Mouse (Mus musculus) kidney, adult 9 months (tissue): ENCODE measurements around the gene Zfp160.
"Not testable (repeated sequence)": the region's sequence is repeated elsewhere in the genome, so short reads cannot be mapped to it uniquely, and the experiment has no call there.

ENCODE experiments used
- DNase-seq: peaks from one replicate; pipeline ENCODE4 v3.0.0; 2022

Gene Zfp160

GRCm38 (mm10) chr17:21008382-21009331, at the start of gene Zfp160:
Zfp160 (plus strand) TSS chr17:21008903.
- DNase-seq = peak; percentile 96

- no peak for DNase-seq
Observed at GRCm38 (mm10) chr17:20960386-20960785, 48.3 kb upstream of the Zfp160 start.

- no peak for DNase-seq
Observed at GRCm38 (mm10) chr17:20965421-20965820, 43.3 kb upstream of the Zfp160 start.

GRCm38 (mm10) chr17:20966681-20967080, 42.0 kb upstream of the Zfp160 start:
- no peak for DNase-seq

- no peak for DNase-seq
Observed at GRCm38 (mm10) chr17:20993716-20994115, 15.0 kb upstream of the Zfp160 start.

- DNase-seq = no peak
Observed at GRCm38 (mm10) chr17:20996364-20996763, 12.3 kb upstream of the Zfp160 start, which contains the start of gene Vmn1r233. Vmn1r233 (minus strand) TSS chr17:20996464.

- DNase-seq = no peak
Observed at GRCm38 (mm10) chr17:21009726-21010125, 1.0 kb downstream of the Zfp160 start.

- DNase-seq = no peak
Observed at GRCm38 (mm10) chr17:21018410-21019080, 9.8 kb downstream of the Zfp160 start.

- DNase-seq = not testable (repeated sequence)
Observed at GRCm38 (mm10) chr17:21048020-21048419, 39.3 kb downstream of the Zfp160 start.

- DNase-seq = no peak
Observed at GRCm38 (mm10) chr17:21050901-21051300, 42.2 kb downstream of the Zfp160 start.

GRCm38 (mm10) chr17:21051341-21051740, 42.6 kb downstream of the Zfp160 start:
- DNase-seq = not testable (repeated sequence)

GRCm38 (mm10) chr17:21051919-21052318, 43.2 kb downstream of the Zfp160 start:
- DNase-seq = not testable (repeated sequence)

- DNase-seq = no peak
Observed at GRCm38 (mm10) chr17:21053267-21053666, 44.6 kb downstream of the Zfp160 start.

- DNase-seq = not testable (repeated sequence)
Observed at GRCm38 (mm10) chr17:21055111-21055510, 46.4 kb downstream of the Zfp160 start.

- no peak for DNase-seq
Observed at GRCm38 (mm10) chr17:21065501-21065900, 56.8 kb downstream of the Zfp160 start.

- DNase-seq = no peak
Observed at GRCm38 (mm10) chr17:21067036-21067435, 58.3 kb downstream of the Zfp160 start.

- DNase-seq = not testable (repeated sequence)
Observed at GRCm38 (mm10) chr17:21069443-21069842, 60.7 kb downstream of the Zfp160 start.

GRCm38 (mm10) chr17:21070971-21071370, 62.3 kb downstream of the Zfp160 start:
- DNase-seq = not testable (repeated sequence)
